Mouse (Mus musculus): ENCODE results near the gene Papss2. TPM values are rescaled to one million over a fixed set of nuclear protein-coding genes. Genes with fewer than 3 reads are reported as not detected.

The Papss2 gene
- polyA plus RNA-seq, 1 experiment from 2014 or later = 3.1 TPM

GRCm38 (mm10) chr19:32572191-32572590 is 23.4 kb upstream of the Papss2 start:
- H3K4me1 ChIP-seq = 0 out of 2 replicates have a peak, but pooled peaks cover 2% of the 10 kb centered on the region
- no peaks in the 10 kb centered on the region for H3K36me3 ChIP-seq (replicated peaks)
- H3K4me3 ChIP-seq = no peak overlapping the region
- no peak overlapping the region for H3K27ac ChIP-seq (replicated peaks)
- DNase-seq (ENCODE audit: low spot score) = no peak
- 78% methylated on average over 2 of the region's 2 CpGs for WGBS
- no peaks in the 10 kb centered on the region for H3K27me3 ChIP-seq (replicated peaks; ENCODE audit: low read depth, poor library complexity, severe bottlenecking)
- H3K9me3 ChIP-seq = no peaks in the 10 kb centered on the region

DNA sequence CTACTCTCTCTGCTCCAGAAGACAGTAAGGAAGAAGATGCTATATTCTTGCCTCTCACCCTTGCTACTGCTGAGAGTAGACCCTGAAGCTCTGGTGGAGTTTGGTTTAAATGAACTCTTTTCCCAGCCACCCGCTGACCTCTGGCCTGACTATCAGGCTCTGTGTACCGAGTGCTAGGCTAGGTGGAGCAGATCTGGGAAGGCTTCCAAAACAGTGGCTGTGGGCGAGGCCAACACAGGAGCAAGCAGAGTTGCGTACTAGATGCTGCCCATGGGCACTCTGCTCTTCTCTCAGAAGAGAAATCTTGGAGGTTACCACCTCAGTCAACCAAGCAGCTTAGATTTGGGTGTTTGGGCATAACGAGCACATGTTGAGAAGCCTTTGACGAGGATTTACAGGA is 22.3 kb upstream of the Papss2 start:
- no peak for DNase-seq (ENCODE audit: low spot score)
- Histone ChIP-seq H3K9me3 (no peaks in the 10 kb centered on the region), H3K36me3 (replicated peaks) (no peaks in the 10 kb centered on the region), H3K27me3 (replicated peaks; ENCODE audit: low read depth, poor library complexity, severe bottlenecking) (no peaks in the 10 kb centered on the region), H3K4me1 (0 out of 2 replicates have a peak, but pooled peaks cover 10% of the 10 kb centered on the region), H3K27ac (replicated peaks) (no peak overlapping the region), H3K4me3 (no peak overlapping the region)
- 92% methylated on average over 6 of the region's 6 CpGs for WGBS

GRCm38 (mm10) chr19:32574846-32575245 is 20.7 kb upstream of the Papss2 start:
- WGBS = 84% methylated on average over 3 of the region's 3 CpGs
- DNase-seq (ENCODE audit: low spot score) = no peak
- no peaks in the 10 kb centered on the region for H3K36me3 ChIP-seq (replicated peaks)

DNA sequence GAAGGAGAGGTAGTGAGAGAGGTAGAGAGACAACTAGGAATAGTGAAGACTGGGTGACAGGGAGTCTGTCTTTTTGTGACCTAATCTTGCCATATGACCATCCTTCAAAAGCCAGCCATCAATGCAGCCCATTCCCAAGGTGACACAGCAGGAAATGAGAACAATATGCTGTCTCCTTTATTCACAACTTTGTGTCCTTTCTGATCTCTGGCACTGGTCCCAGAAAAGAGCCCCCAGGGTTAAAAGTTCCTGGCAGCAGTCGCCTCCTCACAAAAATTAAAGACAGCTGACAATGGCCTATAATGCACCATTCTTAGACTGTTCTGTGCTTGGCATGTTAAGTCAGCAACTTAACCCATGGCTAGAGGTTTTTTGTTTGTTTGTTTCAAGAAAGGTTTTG is 17.8 kb upstream of the Papss2 start:
- no peak overlapping the region for H3K4me3 ChIP-seq
- H3K27ac ChIP-seq (replicated peaks) = no peak overlapping the region
- H3K36me3 ChIP-seq (replicated peaks) = no peaks in the 10 kb centered on the region
- peak; percentile 15 for DNase-seq (ENCODE audit: low spot score)
- H3K27me3 ChIP-seq (replicated peaks; ENCODE audit: low read depth, poor library complexity, severe bottlenecking) = no peaks in the 10 kb centered on the region
- no peaks in the 10 kb centered on the region for H3K9me3 ChIP-seq
- 18% methylated on average over 1 of the region's 1 CpGs for WGBS
- 0 out of 2 replicates have a peak, but pooled peaks cover 10% of the 10 kb centered on the region for H3K4me1 ChIP-seq

More at GRCm38 (mm10) chr19:32574846-32575245, 20.7 kb upstream of the Papss2 start:
- Histone ChIP-seq H3K4me1 (0 out of 2 replicates have a peak, but pooled peaks cover 10% of the 10 kb centered on the region), H3K27me3 (replicated peaks; ENCODE audit: low read depth, poor library complexity, severe bottlenecking) (no peaks in the 10 kb centered on the region), H3K27ac (replicated peaks) (no peak overlapping the region), H3K9me3 (no peaks in the 10 kb centered on the region), H3K4me3 (no peak overlapping the region)

DNA sequence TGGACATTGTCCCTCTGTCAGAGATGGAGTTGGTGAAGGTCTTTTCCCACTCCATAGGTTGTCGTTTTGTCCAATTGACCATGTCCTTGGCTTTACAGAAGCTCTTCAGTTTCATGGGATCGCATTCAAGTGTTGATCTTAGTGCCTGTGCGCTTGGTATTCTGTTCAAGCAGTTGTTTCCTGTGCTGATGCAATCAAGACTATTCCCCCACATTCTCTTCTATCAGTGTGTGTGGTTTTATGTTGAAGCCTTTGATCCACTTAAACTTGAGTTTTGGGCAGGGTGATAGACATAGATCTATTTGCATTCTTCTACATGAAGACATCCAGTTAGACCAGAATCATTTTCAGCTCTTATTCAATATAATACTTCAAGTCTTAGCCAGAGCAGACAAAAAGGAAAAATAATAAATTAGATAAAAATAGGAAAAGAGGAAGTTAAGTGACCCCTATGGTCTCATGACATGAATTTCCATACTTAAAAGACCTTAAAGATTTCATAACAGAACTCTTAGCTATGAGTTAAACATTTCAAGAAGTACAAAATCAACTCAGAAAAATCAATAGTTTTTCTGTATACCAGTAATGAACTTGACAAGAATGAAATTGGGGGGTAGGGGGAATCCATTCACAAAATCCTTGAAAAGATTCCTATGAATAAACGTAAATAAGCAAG is 12.4 kb upstream of the Papss2 start:
- H3K36me3 ChIP-seq (replicated peaks) = no peaks in the 10 kb centered on the region
- H3K9me3 ChIP-seq = no peaks in the 10 kb centered on the region
- H3K4me3 ChIP-seq = no peak overlapping the region
- 88% methylated on average over 4 of the region's 4 CpGs for WGBS
- no peak for DNase-seq (ENCODE audit: low spot score)
- no peaks in the 10 kb centered on the region for H3K4me1 ChIP-seq
- H3K27me3 ChIP-seq (replicated peaks; ENCODE audit: low read depth, poor library complexity, severe bottlenecking) = no peaks in the 10 kb centered on the region
- no peak overlapping the region for H3K27ac ChIP-seq (replicated peaks)

DNA sequence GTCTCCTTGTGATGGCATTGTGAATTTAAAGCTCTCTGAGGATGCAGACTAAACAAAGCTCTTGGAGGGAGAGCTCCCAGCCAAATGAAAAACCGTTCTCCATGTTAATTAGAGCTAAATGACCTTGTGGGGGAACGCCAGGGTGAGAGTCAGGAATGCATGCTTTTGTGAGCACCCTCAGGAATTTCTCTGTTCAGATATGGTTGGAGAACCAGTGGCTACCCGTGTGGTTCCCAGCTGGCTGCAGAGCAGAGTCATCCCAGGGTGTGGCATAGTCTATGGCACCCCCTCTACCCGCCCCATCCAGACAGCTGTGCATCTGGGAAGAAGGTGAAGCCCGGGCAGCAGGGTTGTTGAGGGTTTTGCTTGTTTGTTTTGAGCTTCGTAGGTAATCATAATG is 7.9 kb upstream of the Papss2 start:
- WGBS = 59% methylated on average over 6 of the region's 6 CpGs
- H3K4me3 ChIP-seq = no peak overlapping the region
- DNase-seq (ENCODE audit: low spot score) = no peak
- H3K27me3 ChIP-seq (replicated peaks; ENCODE audit: low read depth, poor library complexity, severe bottlenecking) = no peaks in the 10 kb centered on the region
- H3K9me3 ChIP-seq = no peaks in the 10 kb centered on the region
- no peak overlapping the region for H3K27ac ChIP-seq (replicated peaks)
- no peaks in the 10 kb centered on the region for H3K36me3 ChIP-seq (replicated peaks)
- no peaks in the 10 kb centered on the region for H3K4me1 ChIP-seq

DNA sequence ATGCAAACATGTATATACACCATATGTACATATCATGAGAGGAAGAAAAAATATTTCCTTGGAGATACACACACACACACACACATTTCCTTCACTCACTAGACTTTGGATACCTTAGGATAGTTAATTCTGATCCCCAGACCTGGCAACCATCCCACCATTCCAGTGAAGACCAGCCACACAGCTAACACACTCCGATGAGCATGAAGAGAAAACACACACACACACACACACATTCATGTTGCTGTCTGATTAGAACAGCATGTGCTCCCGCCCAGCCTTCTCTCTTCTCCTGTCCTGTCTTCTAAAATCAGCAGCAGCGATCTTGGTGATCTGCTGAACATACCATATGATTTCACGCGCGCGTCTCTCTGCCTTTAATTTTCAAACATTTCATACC is 2.8 kb upstream of the Papss2 start:
- Histone ChIP-seq H3K27ac (replicated peaks) (no peak overlapping the region), H3K27me3 (replicated peaks; ENCODE audit: low read depth, poor library complexity, severe bottlenecking) (peaks cover 40% of the 10 kb centered on the region), H3K9me3 (no peaks in the 10 kb centered on the region), H3K4me1 (peaks cover 9% of the 10 kb centered on the region), H3K36me3 (replicated peaks) (no peaks in the 10 kb centered on the region), H3K4me3 (no peak overlapping the region)
- 93% methylated on average over 7 of the region's 7 CpGs for WGBS
- DNase-seq (ENCODE audit: low spot score) = no peak

DNA sequence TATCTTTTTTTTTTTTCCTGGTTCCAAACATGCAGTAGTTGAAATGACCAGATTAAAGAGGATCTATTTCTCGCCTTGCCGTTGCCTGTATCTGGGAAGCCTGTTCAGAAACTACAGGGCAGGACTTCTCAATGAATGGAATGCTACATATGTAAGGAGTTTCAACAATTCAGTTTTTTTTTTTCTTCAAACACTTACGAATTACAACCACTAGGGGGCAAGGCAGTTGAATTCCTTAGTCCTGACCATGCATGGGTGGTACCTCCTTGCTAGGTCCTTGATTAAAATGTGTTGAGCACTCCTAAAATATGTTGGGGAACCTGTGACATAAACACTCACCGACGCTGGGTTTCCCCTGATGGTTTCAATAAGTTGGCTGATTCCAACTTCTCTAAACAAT is 1.7 kb upstream of the Papss2 start:
- Histone ChIP-seq H3K4me1 (peaks cover 9% of the 10 kb centered on the region), H3K36me3 (replicated peaks) (no peaks in the 10 kb centered on the region), H3K4me3 (no peak overlapping the region), H3K27ac (replicated peaks) (no peak overlapping the region), H3K9me3 (no peaks in the 10 kb centered on the region), H3K27me3 (replicated peaks; ENCODE audit: low read depth, poor library complexity, severe bottlenecking) (peaks cover 51% of the 10 kb centered on the region)
- 80% methylated on average over 5 of the region's 5 CpGs for WGBS
- no peak for DNase-seq (ENCODE audit: low spot score)

DNA sequence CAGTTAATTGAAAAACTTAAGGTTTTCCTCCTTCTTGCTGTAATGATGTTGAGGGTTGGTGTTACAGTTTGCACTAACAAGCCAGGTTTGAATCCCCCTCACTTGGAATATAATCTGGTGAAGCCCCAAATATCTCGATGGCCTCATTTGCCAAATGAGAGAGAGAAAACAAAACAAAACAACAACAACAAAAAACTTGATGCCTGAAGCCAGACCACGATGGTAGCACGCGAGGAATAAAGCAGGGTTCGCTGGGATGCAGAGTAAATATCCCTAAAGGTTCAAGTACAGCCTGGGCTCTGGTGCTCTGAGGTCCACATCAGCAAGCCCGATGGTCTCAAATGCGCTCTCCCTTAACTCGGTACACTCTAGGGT is 472 bp upstream of the Papss2 start:
- H3K36me3 ChIP-seq (replicated peaks) = no peaks in the 10 kb centered on the region
- H3K4me1 ChIP-seq = peaks cover 9% of the 10 kb centered on the region
- no peaks in the 10 kb centered on the region for H3K9me3 ChIP-seq
- WGBS = 19% methylated on average over 8 of the region's 8 CpGs
- H3K27me3 ChIP-seq (replicated peaks; ENCODE audit: low read depth, poor library complexity, severe bottlenecking) = peaks cover 56% of the 10 kb centered on the region
- peak overlapping the region; percentile 72 for H3K4me3 ChIP-seq
- H3K27ac ChIP-seq (replicated peaks) = no peak overlapping the region
- no peak for DNase-seq (ENCODE audit: low spot score)

DNA sequence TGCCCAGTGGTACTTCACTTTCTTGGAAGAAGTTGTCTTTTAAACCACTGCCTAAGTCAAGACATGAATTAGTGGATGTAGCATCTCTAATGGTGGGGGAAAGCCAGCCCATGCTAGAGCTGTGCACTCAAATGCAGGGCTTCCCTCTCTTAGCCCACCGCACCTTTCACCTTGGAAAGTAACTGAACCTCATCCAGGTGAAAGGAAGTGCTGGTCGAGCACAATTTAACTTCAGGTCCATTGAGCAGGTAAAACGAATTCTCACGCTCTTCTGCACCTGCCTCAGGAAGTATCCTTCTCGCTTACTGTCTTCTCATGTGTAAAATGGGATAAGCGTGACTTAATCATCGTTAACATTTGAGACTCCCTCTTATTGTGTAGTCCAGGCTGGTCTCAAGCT is 3.4 kb downstream of the Papss2 start:
- Histone ChIP-seq H3K27me3 (replicated peaks; ENCODE audit: low read depth, poor library complexity, severe bottlenecking) (peaks cover 54% of the 10 kb centered on the region), H3K4me3 (no peak overlapping the region), H3K9me3 (no peaks in the 10 kb centered on the region), H3K27ac (replicated peaks) (no peak overlapping the region), H3K4me1 (peaks cover 13% of the 10 kb centered on the region), H3K36me3 (replicated peaks) (no peaks in the 10 kb centered on the region)
- 69% methylated on average over 7 of the region's 7 CpGs for WGBS
- DNase-seq (ENCODE audit: low spot score) = no peak

DNA sequence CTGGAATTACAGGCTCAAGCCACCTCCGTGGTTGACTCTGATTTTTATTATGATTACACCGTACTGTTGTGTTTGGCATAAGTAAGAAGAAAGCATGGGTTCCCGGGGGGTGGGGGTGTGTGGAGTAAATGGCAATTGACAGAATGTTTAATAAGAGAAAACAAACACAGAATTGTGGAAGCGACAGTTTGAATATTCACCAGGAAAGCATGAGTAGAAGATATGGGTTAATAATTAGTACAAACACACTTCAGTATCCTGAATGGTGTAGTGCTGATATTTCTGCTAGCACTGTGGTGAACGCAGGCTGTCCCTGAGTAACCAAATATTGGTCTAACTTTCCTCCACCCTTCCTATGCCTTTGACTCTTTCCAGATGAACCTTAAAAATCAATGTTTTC is 3.8 kb downstream of the Papss2 start:
- 75% methylated on average over 5 of the region's 5 CpGs for WGBS
- Histone ChIP-seq H3K4me1 (peaks cover 13% of the 10 kb centered on the region), H3K27ac (replicated peaks) (no peak overlapping the region), H3K27me3 (replicated peaks; ENCODE audit: low read depth, poor library complexity, severe bottlenecking) (peaks cover 50% of the 10 kb centered on the region), H3K9me3 (no peaks in the 10 kb centered on the region), H3K4me3 (no peak overlapping the region), H3K36me3 (replicated peaks) (no peaks in the 10 kb centered on the region)
- DNase-seq (ENCODE audit: low spot score) = no peak

- no peak for DNase-seq (ENCODE audit: low spot score)
- Histone ChIP-seq H3K9me3 (no peaks in the 10 kb centered on the region), H3K27me3 (replicated peaks; ENCODE audit: low read depth, poor library complexity, severe bottlenecking) (peaks cover 32% of the 10 kb centered on the region), H3K4me3 (no peak overlapping the region), H3K27ac (replicated peaks) (no peak overlapping the region), H3K36me3 (replicated peaks) (no peaks in the 10 kb centered on the region), H3K4me1 (peaks cover 5% of the 10 kb centered on the region)
- WGBS = 66% methylated on average over 6 of the region's 6 CpGs
These were observed 5.6 kb downstream of the Papss2 start for GRCm38 (mm10) chr19:32601033-32601770.

DNA sequence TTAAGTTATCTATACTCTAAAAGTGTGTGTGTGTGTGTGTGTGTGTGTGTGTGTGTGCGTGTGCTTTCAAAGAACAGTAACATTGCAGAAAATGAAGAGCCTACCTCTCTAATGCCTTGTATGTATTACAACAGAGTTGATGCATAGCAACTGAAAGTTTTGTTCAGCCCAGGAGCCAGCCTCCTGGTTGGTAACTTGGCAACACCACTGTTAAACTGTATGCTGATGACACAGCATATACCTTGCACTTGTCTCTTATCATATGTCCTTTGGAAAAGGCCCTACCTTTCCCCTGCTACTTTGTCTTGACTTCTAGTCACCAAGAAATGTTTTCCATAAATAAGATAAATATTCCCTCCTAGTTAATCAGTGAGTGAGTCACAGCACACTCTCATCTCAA is 7.9 kb downstream of the Papss2 start:
- H3K9me3 ChIP-seq = no peaks in the 10 kb centered on the region
- DNase-seq (ENCODE audit: low spot score) = no peak
- no peak overlapping the region for H3K27ac ChIP-seq (replicated peaks)
- no peaks in the 10 kb centered on the region for H3K36me3 ChIP-seq (replicated peaks)
- peaks cover 5% of the 10 kb centered on the region for H3K4me1 ChIP-seq
- H3K4me3 ChIP-seq = no peak overlapping the region
- WGBS = 86% methylated on average over 1 of the region's 1 CpGs
- peaks cover 9% of the 10 kb centered on the region for H3K27me3 ChIP-seq (replicated peaks; ENCODE audit: low read depth, poor library complexity, severe bottlenecking)
